Mouse (Mus musculus): ENCODE results near the gene Fbln1. TPM values are rescaled to one million over a fixed set of nuclear protein-coding genes. Genes with fewer than 3 reads are reported as not detected.

The Fbln1 gene
- polyA plus RNA-seq, 1 experiment from 2014 or later = 236 TPM

DNA sequence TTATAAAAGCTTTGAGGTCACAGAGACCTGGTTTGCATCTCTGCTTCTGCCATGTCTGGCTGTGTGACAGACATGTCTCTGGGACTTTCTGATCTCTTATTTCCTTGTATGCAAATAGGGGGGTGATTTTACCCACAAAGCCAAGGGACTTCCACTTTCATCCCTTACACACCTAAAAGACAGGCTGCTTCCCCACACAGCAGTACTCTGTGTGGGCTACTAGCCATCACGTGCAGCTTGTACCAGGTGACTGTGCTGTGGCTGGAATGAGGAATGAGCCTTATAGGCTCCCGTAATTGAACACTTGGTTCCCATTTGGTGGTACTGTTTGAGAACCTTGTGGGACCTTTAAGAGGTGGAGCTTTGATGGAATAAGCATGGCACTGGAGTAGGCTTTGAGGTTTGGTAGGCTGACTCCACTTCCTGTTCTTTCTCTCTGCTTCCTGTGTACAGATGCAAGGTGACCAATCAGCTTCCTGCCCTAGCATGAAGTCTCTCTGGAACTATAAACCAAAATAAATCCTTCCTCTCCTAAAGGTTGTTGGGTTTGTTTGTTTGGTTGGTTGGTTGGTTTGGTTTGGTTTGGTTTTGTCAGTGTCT lies 101.4 kb downstream of the Fbln1 start:
- 0 out of 2 replicates have a peak, but pooled peaks cover 3% of the 10 kb centered on the region for H3K4me1 ChIP-seq (ENCODE audit: control insufficient read depth, insufficient read depth, low read length)
- no peaks in the 10 kb centered on the region for H3K27me3 ChIP-seq (ENCODE audit: control insufficient read depth, insufficient read depth, low read length)
- H3K9me3 ChIP-seq (replicated peaks; ENCODE audit: control insufficient read depth, low read length) = peaks cover 4% of the 10 kb centered on the region
- H3K9ac ChIP-seq (ENCODE audit: low read length) = no peak overlapping the region
- H3K4me2 ChIP-seq (ENCODE audit: low read depth, low read length) = no peak overlapping the region
- H3K36me3 ChIP-seq (ENCODE audit: control insufficient read depth, insufficient read depth, low read length) = no peaks in the 10 kb centered on the region
- WGBS = 91% methylated on average over 2 of the region's 2 CpGs
- H3K4me3 ChIP-seq (replicated peaks; ENCODE audit: low read length) = no peak overlapping the region
- no peak overlapping the region for H3K27ac ChIP-seq (ENCODE audit: low read length)
- ATAC-seq (ENCODE audit: insufficient read depth, low FRiP score) = no peak

DNA sequence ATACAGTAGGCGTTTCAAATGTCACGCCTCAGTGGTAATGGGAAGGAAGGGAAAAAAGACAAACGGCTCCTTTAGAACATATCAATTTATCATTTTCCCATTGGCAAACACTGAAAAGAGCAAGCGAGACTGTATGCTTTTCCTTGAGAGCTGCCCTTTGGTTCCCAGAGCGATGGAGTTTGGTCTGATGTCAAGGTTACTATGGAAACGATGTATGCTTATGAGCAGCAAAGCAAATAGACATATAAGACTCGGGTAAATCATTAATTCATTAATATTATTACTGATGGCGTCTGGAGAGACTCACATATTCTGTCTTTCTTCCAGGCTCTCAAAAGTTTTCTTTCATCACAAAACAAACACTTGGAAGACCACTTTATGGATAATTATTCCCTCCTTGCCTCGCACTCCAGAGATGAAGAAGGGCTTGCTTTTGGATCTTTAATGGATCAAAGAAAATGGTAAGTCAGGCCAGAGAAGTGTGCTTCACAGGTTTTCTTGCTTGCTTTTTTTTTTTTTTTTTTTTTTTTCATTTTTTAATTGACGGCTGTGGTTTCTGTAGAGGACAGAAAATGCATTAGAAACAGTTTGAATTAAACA lies 105.4 kb downstream of the Fbln1 start:
- H3K4me2 ChIP-seq (ENCODE audit: low read depth, low read length) = no peak overlapping the region
- WGBS = 43% methylated on average over 10 of the region's 10 CpGs
- peak; percentile 70 for ATAC-seq (ENCODE audit: insufficient read depth, low FRiP score)

DNA sequence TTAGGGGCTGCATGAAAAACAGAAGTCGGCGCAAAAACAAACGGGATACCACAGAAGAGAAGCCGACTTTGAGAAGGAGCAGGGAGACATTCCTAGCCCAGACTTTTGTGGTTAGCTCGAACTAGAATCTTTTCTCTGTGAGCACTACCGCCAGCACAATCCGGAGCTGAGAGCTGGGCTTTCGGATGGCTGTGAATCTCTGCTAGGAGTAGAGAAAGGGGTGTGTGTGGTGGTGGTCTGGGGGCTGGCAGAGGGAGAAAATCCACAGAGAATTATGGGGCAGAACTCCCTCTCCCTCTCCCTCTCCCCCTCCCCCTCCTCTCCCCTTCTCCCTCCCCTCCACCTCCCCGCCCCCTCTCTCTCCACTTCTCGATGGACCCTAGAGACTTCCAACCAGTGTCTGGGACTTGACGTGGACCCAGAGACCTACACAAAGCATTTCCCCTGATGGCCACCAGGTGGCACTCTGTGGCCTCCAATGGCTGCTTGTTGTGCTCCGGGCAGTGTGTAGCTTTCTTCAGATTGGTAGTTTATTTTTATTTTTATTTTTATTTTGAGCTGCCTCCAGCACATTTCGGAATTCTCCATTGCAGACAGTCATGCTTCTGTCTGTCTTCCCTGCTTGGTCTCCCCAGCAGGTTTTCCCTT lies 109.8 kb downstream of the Fbln1 start:
- ATAC-seq (ENCODE audit: insufficient read depth, low FRiP score) = 0 out of 2 replicates have a peak, but pooled peaks have one; percentile 63
- H3K27ac ChIP-seq (ENCODE audit: low read length) = no peak overlapping the region

More for the DNA sequence above, 105.4 kb downstream of the Fbln1 start:
- Histone ChIP-seq H3K9ac (ENCODE audit: low read length) (no peak overlapping the region), H3K27ac (ENCODE audit: low read length) (no peak overlapping the region), H3K4me3 (replicated peaks; ENCODE audit: low read length) (no peak overlapping the region), H3K36me3 (ENCODE audit: control insufficient read depth, insufficient read depth, low read length) (no peaks in the 10 kb centered on the region), H3K4me1 (ENCODE audit: control insufficient read depth, insufficient read depth, low read length) (0 out of 2 replicates have a peak, but pooled peaks cover 3% of the 10 kb centered on the region), H3K9me3 (replicated peaks; ENCODE audit: control insufficient read depth, low read length) (peaks cover 4% of the 10 kb centered on the region), H3K27me3 (ENCODE audit: control insufficient read depth, insufficient read depth, low read length) (no peaks in the 10 kb centered on the region)

DNA sequence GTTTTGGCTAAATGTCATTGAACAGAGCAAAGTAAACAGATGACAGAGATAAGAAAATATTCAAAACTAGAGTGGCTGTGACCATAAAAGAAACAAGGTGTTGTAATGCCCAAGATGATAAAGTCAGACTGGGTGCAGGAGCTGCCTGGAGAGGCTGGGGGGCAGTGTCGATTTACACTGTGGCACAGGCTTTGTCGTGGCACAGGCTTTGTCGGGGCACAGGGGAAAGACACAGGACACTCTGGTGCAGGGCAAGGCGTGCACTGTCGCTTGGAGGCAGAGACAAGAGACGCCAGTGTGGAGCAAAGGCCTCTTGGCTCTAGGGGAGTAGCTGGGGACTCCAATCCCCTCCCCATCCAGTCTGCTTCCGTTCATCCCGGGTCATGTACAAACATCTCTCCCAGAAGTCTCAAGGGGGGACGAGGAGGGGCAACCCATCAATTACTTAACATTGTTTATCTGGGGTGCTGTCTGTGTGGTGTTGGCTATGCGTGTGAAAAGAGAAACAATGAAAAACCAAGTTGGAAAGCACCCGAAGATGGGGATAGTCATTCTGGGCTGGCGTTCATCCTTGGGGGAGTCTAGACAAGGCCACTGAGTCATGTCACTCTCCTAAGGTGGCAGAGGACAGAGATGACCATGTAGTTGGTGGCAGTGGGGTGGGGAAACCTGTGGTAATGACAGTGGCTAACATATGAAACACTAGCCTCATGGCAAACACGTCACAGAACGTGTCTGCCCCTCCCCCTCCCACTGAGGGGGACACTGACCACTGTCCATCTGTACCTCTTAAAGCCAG lies 110.8 kb downstream of the Fbln1 start:
- no peak for ATAC-seq (ENCODE audit: insufficient read depth, low FRiP score)
- Histone ChIP-seq H3K9me3 (replicated peaks; ENCODE audit: control insufficient read depth, low read length) (no peaks in the 10 kb centered on the region), H3K4me3 (replicated peaks; ENCODE audit: low read length) (no peak overlapping the region), H3K27ac (ENCODE audit: low read length) (no peak overlapping the region), H3K9ac (ENCODE audit: low read length) (no peak overlapping the region), H3K36me3 (ENCODE audit: control insufficient read depth, insufficient read depth, low read length) (no peaks in the 10 kb centered on the region), H3K27me3 (ENCODE audit: control insufficient read depth, insufficient read depth, low read length) (no peaks in the 10 kb centered on the region), H3K4me1 (ENCODE audit: control insufficient read depth, insufficient read depth, low read length) (no peaks in the 10 kb centered on the region), H3K4me2 (ENCODE audit: low read depth, low read length) (no peak overlapping the region)
- 35% methylated on average over 14 of the region's 14 CpGs for WGBS

More for the DNA sequence above, 109.8 kb downstream of the Fbln1 start:
- Histone ChIP-seq H3K36me3 (ENCODE audit: control insufficient read depth, insufficient read depth, low read length) (no peaks in the 10 kb centered on the region), H3K9ac (ENCODE audit: low read length) (no peak overlapping the region), H3K4me1 (ENCODE audit: control insufficient read depth, insufficient read depth, low read length) (no peaks in the 10 kb centered on the region), H3K4me2 (ENCODE audit: low read depth, low read length) (no peak overlapping the region), H3K9me3 (replicated peaks; ENCODE audit: control insufficient read depth, low read length) (no peaks in the 10 kb centered on the region), H3K27me3 (ENCODE audit: control insufficient read depth, insufficient read depth, low read length) (no peaks in the 10 kb centered on the region), H3K4me3 (replicated peaks; ENCODE audit: low read length) (no peak overlapping the region)
- 34% methylated on average over 12 of the region's 13 CpGs for WGBS

DNA sequence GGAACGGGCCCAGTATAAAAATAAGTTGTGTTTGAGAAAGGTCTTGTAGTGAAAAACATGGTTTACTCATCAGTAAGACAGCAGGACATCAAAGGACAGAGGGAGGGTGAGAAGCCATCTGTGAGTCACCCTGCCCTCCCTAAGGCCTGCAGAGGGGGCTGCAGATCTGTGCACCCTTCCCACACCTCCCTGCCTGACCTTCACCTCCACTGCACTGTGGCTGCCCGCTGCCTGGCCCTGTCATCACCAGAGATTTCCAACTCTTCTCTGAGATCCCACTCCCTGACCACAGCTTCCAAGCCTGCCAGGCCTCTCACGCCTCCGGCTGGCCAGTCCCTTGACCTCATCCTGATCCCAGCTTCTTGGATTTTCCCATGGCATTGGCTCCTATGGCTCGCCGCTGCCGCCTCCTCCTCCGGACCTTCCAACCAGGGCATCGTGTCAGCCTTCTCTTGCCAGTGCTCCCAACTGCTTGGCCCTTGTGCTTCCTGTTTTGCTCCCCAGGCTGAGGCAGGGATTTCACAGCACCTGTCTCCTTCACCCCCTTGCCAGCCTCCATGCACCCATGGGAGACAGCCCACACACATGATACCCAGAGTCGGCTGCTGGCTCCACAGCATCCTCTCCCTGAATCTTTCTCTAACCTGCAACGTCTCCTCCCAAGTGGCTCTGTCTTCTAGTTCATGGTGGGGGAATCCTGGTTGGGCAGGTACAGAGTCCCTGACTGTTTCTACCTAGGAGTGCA lies 114.3 kb downstream of the Fbln1 start:
- H3K27ac ChIP-seq (ENCODE audit: low read length) = no peak overlapping the region
- no peak overlapping the region for H3K4me2 ChIP-seq (ENCODE audit: low read depth, low read length)
- H3K9ac ChIP-seq (ENCODE audit: low read length) = no peak overlapping the region
- H3K9me3 ChIP-seq (replicated peaks; ENCODE audit: control insufficient read depth, low read length) = no peaks in the 10 kb centered on the region
- WGBS = 74% methylated on average over 11 of the region's 11 CpGs
- H3K27me3 ChIP-seq (ENCODE audit: control insufficient read depth, insufficient read depth, low read length) = no peaks in the 10 kb centered on the region
- no peak for ATAC-seq (ENCODE audit: insufficient read depth, low FRiP score)
- no peaks in the 10 kb centered on the region for H3K36me3 ChIP-seq (ENCODE audit: control insufficient read depth, insufficient read depth, low read length)
- H3K4me3 ChIP-seq (replicated peaks; ENCODE audit: low read length) = no peak overlapping the region
- no peaks in the 10 kb centered on the region for H3K4me1 ChIP-seq (ENCODE audit: control insufficient read depth, insufficient read depth, low read length)

DNA sequence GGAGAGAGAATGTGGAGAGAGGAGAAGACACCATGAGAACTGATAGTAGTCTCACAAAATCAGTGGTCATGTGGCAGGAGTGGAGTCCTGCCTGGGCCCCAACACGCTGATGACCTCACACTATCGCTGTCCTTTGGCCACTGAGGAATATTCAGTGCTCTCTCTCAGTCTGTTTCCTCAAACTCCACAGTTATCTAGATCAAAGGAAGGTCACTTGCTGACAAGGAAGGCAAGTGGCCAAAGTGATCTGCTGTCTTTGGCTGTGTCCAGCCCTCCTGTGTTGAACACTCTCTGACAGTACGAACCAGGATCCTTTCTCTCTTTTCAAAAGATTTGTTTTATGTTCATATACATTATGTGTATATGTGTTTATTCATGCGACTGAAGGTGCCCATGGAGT lies 117.5 kb downstream of the Fbln1 start:
- Histone ChIP-seq H3K9ac (ENCODE audit: low read length) (no peak overlapping the region), H3K36me3 (ENCODE audit: control insufficient read depth, insufficient read depth, low read length) (no peaks in the 10 kb centered on the region), H3K9me3 (replicated peaks; ENCODE audit: control insufficient read depth, low read length) (no peaks in the 10 kb centered on the region), H3K4me3 (replicated peaks; ENCODE audit: low read length) (no peak overlapping the region), H3K4me1 (ENCODE audit: control insufficient read depth, insufficient read depth, low read length) (no peaks in the 10 kb centered on the region), H3K27ac (ENCODE audit: low read length) (no peak overlapping the region), H3K27me3 (ENCODE audit: control insufficient read depth, insufficient read depth, low read length) (no peaks in the 10 kb centered on the region), H3K4me2 (ENCODE audit: low read depth, low read length) (no peak overlapping the region)
- ATAC-seq (ENCODE audit: insufficient read depth, low FRiP score) = no peak
- 83% methylated on average over 4 of the region's 4 CpGs for WGBS

DNA sequence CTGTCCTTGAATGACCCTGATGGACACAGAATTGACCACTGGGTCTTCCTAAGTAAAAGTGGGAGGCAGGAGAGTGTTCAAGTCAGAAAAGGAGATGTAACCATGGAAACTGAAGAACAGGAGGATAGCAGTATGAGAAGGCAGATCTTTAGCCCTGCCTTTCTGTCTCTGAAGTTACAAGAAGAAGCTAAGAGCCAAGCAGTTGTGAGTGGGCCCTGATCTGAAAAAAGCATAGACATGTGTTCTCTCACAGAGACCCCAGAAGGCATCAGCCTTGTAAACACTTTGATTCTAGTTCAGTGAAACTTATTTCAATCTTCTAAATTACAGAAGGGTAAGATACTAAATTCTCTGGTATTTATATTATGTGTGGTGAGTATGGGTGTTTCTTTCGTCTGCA lies 118.7 kb downstream of the Fbln1 start:
- Histone ChIP-seq H3K27ac (ENCODE audit: low read length) (no peak overlapping the region), H3K36me3 (ENCODE audit: control insufficient read depth, insufficient read depth, low read length) (no peaks in the 10 kb centered on the region), H3K4me3 (replicated peaks; ENCODE audit: low read length) (no peak overlapping the region), H3K9ac (ENCODE audit: low read length) (no peak overlapping the region), H3K4me2 (ENCODE audit: low read depth, low read length) (no peak overlapping the region), H3K27me3 (ENCODE audit: control insufficient read depth, insufficient read depth, low read length) (no peaks in the 10 kb centered on the region; the same call in 1 of the 2 replicates), H3K9me3 (replicated peaks; ENCODE audit: control insufficient read depth, low read length) (no peaks in the 10 kb centered on the region), H3K4me1 (ENCODE audit: control insufficient read depth, insufficient read depth, low read length) (no peaks in the 10 kb centered on the region)
- WGBS = 87% methylated on average over 1 of the region's 1 CpGs
- ATAC-seq (ENCODE audit: insufficient read depth, low FRiP score) = no peak

DNA sequence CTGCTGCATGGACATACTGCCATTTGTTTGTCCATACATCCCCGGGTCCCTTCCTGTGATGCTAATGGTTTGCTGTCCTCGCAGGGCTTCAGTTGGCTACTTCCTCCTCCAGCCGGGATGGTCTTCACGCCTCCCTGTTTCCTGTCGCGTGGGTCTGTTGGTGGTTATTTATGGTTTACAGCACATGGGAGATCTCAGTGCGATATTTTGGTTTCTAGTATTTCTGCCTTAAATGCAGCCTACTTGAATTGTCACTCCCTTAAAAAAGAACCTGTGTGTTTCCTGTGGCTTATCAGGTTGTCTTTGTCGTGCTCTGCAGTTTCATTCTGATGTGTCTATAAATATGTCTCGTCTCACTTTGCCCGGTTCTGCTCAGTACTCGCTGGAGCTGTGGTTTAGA lies 122.1 kb downstream of the Fbln1 start:
- no peaks in the 10 kb centered on the region for H3K4me1 ChIP-seq (ENCODE audit: control insufficient read depth, insufficient read depth, low read length)
- ATAC-seq (ENCODE audit: insufficient read depth, low FRiP score) = no peak
- H3K9me3 ChIP-seq (replicated peaks; ENCODE audit: control insufficient read depth, low read length) = no peaks in the 10 kb centered on the region
- H3K36me3 ChIP-seq (ENCODE audit: control insufficient read depth, insufficient read depth, low read length) = no peaks in the 10 kb centered on the region
- H3K9ac ChIP-seq (ENCODE audit: low read length) = no peak overlapping the region
- H3K27ac ChIP-seq (ENCODE audit: low read length) = no peak overlapping the region
- H3K27me3 ChIP-seq (ENCODE audit: control insufficient read depth, insufficient read depth, low read length) = no peaks in the 10 kb centered on the region; the same call in 1 of the 2 replicates
- WGBS = 47% methylated on average over 11 of the region's 11 CpGs
- no peak overlapping the region for H3K4me2 ChIP-seq (ENCODE audit: low read depth, low read length)
- no peak overlapping the region for H3K4me3 ChIP-seq (replicated peaks; ENCODE audit: low read length)
